25 mouse cellular contexts compared by ENCODE assay signal in genomic region chr17:31165127-31165526, GRCm38 (mm10). TPM values are rescaled to one million over a fixed set of nuclear protein-coding genes. Genes with fewer than 3 reads are reported as not detected.
"Had no signal": no experiment of that assay in that cellular context is flagged by ENCODE, and none has a peak within 500 bp of the region (broad histone marks: within the 10 kb centered on the region; RNA-seq: fewer than 3 reads in every experiment).

Gene Tff1, minus strand, starts transcription at chr17:31165277.

- H3K27me3 ChIP-seq: midbrain, embryonic 12.5 days; neural tube, embryonic 13.5 days; neural tube, embryonic 15.5 days had no signal

- H3K4me2 ChIP-seq: lung, embryonic 14.5 days; midbrain, embryonic 12.5 days; neural tube, embryonic 13.5 days; neural tube, embryonic 15.5 days had no signal

- H3K4me3 ChIP-seq: megakaryocyte, embryonic 14.5 days; midbrain, embryonic 10.5 days; midbrain, embryonic 12.5 days; myocyte; neural tube, embryonic 13.5 days; neural tube, embryonic 15.5 days had no signal

- H3K9me3 ChIP-seq: midbrain, embryonic 10.5 days; midbrain, embryonic 12.5 days; neural tube, embryonic 13.5 days; neural tube, embryonic 15.5 days had no signal

- H3K9ac ChIP-seq: liver, embryonic 14.5 days; lung, embryonic 14.5 days; midbrain, embryonic 12.5 days; neural tube, embryonic 13.5 days; neural tube, embryonic 15.5 days had no signal

- DNase-seq: lung, adult 18-20 months; lung, embryonic 14.5 days; lung, postnatal 14 days; lung, postnatal 36 days; midbrain, embryonic 14.5 days; retina, postnatal 1 day; right cerebral cortex, adult 18-20 months; right cerebral cortex, postnatal 25 days; right cerebral cortex, postnatal 4 days; spleen, adult 18-20 months; thymus, adult 18-20 months; thymus, postnatal 14 days; thymus, postnatal 36 days had no signal

- H3K27ac ChIP-seq: liver, embryonic 14.5 days; macrophage; midbrain, embryonic 10.5 days; midbrain, embryonic 12.5 days; neural tube, embryonic 13.5 days; neural tube, embryonic 15.5 days had no signal

- H3K36me3 ChIP-seq: midbrain, embryonic 10.5 days; midbrain, embryonic 12.5 days; neural tube, embryonic 13.5 days; neural tube, embryonic 15.5 days had no signal

- H3K4me1 ChIP-seq: midbrain, embryonic 12.5 days; neural tube, embryonic 13.5 days; neural tube, embryonic 15.5 days had no signal

- ATAC-seq: midbrain, embryonic 16.5 days had no signal

RNA-seq across cellular contexts. Expression of gene Tff1, which starts in this region (rescaled TPM):
- total RNA-seq: megakaryocyte progenitor cell, adult 5-6 weeks had no signal
- polyA plus RNA-seq: liver, embryonic 14.5 days; lung, embryonic 14.5 days; lung, embryonic 16.5 days; macrophage; midbrain, embryonic 10.5 days; midbrain, embryonic 12.5 days; midbrain, embryonic 14.5 days; midbrain, embryonic 16.5 days; neural tube, embryonic 11.5 days; neural tube, embryonic 13.5 days; neural tube, embryonic 15.5 days had no signal
